Mouse (Mus musculus) adrenal gland, postnatal 10 days (tissue): Measurements from ENCODE around the gene Chp2. TPM values are rescaled to one million over a fixed set of nuclear protein-coding genes. Genes with fewer than 3 reads are reported as not detected.
A peak's percentile ranks its signal among the peaks of the same experiment; 100 is the strongest.

ENCODE experiments used
- DNase-seq: peaks from one replicate; pipeline ENCODE4 v3.0.0; 2021; ENCODE audit warnings: mixed read lengths
- long read RNA-seq, 2 experiments: library from polyadenylated mRNA; stranded (forward); transcript quantifications; one replicate each; pipeline ENCODE4 v2.0.0; 2021
- total RNA-seq, 2 experiments: library from RNA; stranded (reverse); gene quantifications; 2 replicates each; pipeline ENCODE4 v1.2.3; 2021

Chp2 gene
- total RNA-seq = 1 to 10 TPM; 4.8 to 7.2 TPM
- long read RNA-seq, experiment 1, transcript Chp2-201 (7 exons, 1,456 nt) = major isoform, 5 of 5 reads
- long read RNA-seq, experiment 1, partial matches to known transcripts = 0 of 5 reads
- long read RNA-seq, experiment 1, other reads (novel, unspliced or antisense) = 0 of 5 reads
- long read RNA-seq, experiment 2, partial matches to known transcripts = 0 of 1 reads
- long read RNA-seq, experiment 2, other reads (novel, unspliced or antisense) = 0 of 1 reads

DNA sequence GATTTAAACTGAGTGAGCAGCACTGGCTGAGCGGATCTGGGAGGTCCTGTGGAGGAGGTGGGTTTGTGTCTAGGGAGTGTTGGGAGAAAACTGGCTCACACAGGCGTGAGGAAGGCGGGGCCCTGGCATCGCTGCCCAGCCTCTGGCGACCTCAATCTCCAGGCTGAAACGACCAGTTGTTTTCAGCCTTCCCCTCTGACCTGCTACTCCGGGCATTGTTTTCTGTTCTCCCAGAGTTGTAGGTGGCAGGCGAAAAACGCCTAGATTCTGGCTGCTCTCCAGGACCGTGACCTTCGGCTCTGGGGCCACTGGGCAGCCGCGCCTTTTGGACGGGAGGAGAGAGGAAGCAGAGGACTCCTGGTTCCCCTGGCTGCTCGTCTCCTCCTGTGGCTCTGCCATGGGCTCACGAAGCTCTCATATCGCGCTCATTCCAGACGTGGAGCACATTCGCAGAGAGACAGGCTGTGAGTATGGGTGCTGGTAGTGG is at the start of gene Chp2:
Gene Chp2, plus strand, starts transcription at position 182 of the 487 bp plus-strand sequence.
- peak; percentile 74 for DNase-seq

- no peak for DNase-seq
These were observed 48.6 kb upstream of the Chp2 start for GRCm38 (mm10) chr7:122170705-122171104.

GRCm38 (mm10) chr7:122171613-122172012 is 47.7 kb upstream of the Chp2 start:
- DNase-seq = no peak

DNA sequence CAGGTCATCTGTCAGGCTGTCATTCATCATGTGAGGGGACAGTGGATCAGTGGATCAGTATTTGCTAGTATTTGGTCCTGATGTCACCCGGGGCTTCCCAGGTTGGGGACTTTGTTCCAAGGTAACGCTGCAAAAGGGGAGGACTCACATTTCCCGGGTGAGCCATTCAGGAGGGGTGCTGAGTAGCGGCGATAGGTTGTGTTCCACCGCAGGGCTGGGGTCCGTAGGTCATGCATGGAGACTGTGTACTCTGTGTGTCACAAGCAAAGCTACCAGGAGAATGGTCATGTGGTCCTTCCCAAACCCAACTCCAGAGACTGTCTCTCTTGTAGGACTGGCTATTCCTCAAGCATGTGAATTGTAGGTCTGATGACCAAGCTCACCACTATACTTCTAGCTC is 38.6 kb upstream of the Chp2 start:
- no peak for DNase-seq

GRCm38 (mm10) chr7:122184569-122184968 is 34.7 kb upstream of the Chp2 start:
- DNase-seq = no peak

DNA sequence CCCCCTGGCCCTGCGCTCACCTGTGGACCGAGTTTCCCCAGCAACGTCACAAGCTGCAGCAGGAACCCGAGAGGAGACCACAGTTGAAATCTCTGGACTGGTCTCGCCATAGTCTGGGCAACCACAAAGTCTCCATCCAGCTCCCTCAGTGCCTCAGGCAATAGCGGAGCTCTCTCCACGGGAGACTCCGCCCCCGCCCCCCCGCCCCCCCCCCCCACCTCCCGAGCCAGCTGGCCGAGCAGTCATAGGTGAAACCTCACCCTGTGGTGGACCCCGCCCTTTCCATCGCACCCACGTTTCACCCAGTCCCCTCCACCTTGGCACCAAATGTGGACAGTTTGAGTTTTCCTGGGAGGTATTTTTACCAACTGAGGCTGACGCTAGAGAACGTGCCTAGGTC is 33.3 kb upstream of the Chp2 start, which contains the start of gene Ern2:
Gene Ern2, minus strand, starts transcription at position 165 of the 400 bp plus-strand sequence.
- no peak for DNase-seq

DNA sequence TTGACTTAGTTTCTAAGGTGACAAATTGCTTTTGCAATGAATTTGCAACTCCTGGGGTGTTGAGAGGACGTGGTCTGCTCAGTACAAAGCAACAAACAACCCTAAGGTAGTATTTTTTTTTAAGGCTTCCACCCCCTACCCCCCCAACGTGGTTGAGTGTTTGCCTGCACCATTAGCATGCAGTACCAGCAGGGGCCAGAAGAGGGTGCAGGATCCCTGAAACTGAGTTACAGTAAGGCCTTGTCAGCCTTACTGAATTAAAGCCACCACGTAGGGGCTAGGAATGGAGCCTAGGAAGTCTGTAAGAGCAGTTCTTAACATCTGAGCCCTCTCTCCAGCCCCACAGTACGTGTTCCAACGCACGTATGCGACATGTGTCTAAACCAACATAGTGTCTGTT is 29.8 kb upstream of the Chp2 start:
- DNase-seq = peak; percentile 68

- DNase-seq = no peak
These were observed 28.2 kb upstream of the Chp2 start for GRCm38 (mm10) chr7:122191097-122191496.

DNA sequence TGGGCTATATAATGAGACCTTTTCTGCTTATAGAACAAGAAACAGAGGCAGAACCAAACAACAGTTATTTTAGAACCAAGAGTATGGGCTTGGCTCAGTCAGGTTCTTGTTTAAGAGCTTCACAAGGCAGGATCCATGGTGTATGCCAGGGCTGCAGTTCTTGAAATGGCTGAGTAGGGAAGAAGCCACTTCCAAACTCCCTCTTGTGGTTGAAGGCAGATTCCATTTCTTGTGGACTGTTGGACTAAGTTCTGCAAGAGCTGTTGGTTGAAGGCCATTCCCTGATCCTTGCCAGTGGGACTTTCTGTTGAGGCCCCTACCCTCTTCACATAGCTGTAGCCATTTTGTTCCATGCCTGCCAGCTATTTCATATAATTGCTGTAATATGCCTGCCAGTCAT is 25.4 kb upstream of the Chp2 start:
- DNase-seq = no peak

GRCm38 (mm10) chr7:122196771-122197170 is 22.5 kb upstream of the Chp2 start:
- DNase-seq = no peak

DNA sequence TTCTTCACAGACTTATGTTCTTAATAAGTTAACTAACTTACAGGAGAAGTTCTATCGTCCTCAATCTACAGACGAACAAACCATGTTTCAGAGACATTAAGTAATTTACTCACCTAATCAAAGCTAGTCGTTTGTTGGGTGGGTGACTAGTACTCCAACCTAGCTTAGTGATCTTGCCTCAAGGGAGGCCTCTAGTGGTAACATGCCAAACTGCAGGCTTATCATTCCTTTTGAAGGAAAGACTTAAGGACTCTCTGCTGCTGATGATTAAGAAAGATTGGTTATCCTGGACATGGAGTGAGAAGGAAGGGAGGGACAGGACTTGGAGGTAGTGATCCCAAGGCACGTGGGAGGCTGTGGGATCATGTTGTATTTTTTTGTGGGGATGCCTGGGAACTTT is 22.0 kb upstream of the Chp2 start:
- peak; percentile 72 for DNase-seq

DNA sequence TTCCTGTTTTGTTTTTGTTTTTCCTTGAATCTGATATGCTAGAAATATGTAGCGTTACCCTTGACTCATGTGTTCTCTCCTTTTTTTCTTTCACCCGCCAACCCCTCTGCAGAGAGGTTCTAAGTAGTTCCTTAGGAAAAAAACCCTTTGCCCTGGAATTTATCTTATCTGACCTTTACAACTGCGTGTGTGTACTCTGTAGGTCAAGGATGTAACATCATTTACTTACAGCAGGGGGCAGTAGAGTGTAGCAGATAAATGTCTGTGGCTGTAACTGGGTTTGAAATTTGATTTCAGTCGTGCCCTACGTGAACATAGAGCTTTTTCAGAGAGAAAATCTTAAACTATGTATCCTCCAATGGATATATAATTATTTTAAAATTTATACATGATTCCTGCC is 20.0 kb upstream of the Chp2 start:
- peak; percentile 30 for DNase-seq

DNA sequence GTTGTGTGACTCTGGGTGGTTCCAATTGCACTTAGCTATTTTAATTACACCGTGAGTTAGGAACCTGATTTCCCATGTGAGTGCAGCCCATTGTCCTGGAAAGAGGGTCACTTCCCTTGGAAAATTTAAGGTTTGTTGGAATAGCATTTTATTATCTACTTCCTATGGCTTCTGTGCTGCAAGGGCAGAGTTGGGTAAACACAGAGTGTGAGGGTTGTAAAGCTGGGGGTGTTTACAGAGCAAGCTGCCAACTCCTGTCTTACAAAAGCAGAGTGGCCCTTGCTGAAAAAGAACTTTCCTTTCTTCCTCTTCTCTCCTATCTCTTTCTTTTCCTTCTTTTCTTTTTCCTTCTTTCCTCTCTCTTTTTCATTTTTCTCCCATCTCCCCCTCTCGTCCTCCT is 15.4 kb upstream of the Chp2 start:
- no peak for DNase-seq

GRCm38 (mm10) chr7:122206121-122206520 is 13.2 kb upstream of the Chp2 start:
- no peak for DNase-seq

DNA sequence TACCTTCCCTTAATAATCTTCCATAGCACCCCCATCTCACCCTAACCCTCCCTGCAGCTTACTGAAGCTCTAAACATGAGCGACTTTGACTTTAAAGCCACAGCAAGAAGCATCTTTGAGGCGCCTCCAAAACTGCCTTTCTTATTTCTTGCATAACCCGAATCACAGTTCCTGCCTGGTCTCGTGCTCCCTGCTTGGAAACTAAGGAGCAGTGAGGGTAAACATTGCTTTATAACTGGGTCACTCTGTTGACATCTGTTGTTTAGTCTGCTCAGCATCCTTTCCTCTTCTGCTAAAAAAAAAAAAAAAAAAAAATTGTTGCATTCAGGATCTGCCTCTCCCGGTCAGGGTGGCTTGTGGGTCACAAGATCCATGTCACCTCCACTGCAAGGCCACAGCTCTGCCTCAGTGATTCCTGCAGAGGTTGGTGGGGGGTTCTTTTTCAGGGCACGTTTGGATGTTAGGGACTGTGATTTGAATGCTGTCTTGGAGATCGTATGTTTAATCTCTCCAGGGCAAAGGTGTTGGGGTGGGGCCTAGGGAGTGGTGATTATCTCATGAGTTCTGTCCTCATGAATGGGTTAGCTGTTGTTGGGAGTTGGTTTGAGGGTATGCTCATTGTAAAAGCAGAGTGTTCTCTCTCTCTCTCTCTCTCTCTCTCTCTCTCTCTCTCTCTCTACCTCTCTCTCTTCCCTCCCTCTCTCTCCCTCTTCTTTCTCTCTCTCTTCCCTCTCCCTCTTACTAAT is 10.8 kb upstream of the Chp2 start:
- no peak for DNase-seq

GRCm38 (mm10) chr7:122226020-122226742 is 6.9 kb downstream of the Chp2 start:
- no peak for DNase-seq

- no peak for DNase-seq
These were observed 7.4 kb downstream of the Chp2 start for GRCm38 (mm10) chr7:122226744-122227143.

GRCm38 (mm10) chr7:122229306-122229705 is 10.0 kb downstream of the Chp2 start:
- DNase-seq = no peak

GRCm38 (mm10) chr7:122229916-122230315 is 10.6 kb downstream of the Chp2 start:
- DNase-seq = no peak

DNA sequence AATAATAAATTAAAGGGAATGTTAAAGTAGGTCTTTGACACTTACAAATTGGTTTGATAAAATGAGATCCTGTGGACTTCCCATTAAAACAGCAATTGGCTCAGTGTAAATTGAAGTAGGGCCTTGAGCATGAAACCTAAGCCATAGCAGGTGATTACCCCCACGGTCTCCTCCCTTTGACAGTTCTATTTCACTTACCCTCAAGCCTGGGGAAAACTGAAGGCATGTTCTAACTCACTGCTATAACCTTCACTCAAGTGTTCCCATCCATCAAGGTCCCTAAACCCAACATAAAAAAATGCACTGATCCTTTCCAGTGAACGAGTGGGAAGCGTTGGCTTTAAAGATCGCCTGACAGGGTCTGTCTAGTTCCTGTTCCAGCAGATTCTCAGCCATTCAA is 11.6 kb downstream of the Chp2 start:
- DNase-seq = no peak

DNA sequence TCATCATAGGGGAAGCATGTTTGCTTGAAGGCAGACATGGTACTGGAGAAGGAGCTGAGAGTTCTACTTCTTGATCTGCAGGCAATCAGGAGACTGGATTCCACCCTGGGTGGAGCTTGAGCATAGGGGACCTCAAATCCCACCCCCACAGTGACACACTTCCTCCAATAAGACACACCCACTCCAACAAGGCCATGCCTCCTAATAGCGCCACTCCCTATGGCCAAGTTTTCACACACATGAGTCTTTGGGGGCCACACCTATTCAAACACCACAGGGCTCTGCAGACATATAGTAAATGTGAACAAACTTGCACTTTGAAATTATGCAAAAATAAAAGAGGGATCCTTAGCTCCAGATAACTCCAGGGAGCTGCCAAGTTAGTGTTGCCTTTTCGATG is 19.6 kb downstream of the Chp2 start:
- no peak for DNase-seq

- no peak for DNase-seq
These were observed 21.3 kb downstream of the Chp2 start for GRCm38 (mm10) chr7:122240413-122241119.
